Mouse (Mus musculus): Measurements from ENCODE around the gene Tmem35b. TPM values are rescaled to one million over a fixed set of nuclear protein-coding genes. Genes with fewer than 3 reads are reported as not detected.
"Not testable (repeated sequence)": the region's sequence is repeated elsewhere in the genome, so short reads cannot be mapped to it uniquely, and the experiment has no call there.

Tmem35b gene
- polyA plus RNA-seq (2015; fragmentation: Nextera tagmentation; extraction: Ambion mirVana), result 6.8 and 7.8 TPM in 2 replicates

DNA sequence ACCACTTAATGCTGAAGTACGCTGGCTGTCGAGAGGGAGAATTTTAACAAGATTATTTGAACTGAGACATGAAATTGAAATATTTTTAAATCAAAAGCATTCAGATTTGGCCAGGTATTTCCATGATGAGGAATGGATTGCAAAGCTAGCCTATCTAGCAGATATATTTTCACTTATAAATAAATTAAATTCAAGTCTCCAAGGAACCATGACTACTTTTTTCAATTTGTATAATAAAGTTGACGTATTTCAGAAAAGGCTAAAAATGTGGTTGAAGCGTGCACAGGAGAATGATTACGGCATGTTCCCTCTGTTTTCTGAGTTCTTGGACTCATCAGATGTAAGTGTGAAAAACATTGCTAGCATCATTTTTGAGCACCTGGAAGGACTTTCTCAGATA is at the start of gene Tmem35b:
TSS of gene Tmem35b (plus strand) at position 301 of the 400 bp plus-strand sequence.
- ATAC-seq (ENCODE audit: low read depth) (no peak), DNase-seq (no peak)
- no peaks in the 10 kb centered on the region for H3K36me3 ChIP-seq
- H3K4me1 ChIP-seq (replicated peaks), result peaks cover 14% of the 10 kb centered on the region
- H3K9me3 ChIP-seq (replicated peaks), result no peaks in the 10 kb centered on the region
- H3K4me3 ChIP-seq (replicated peaks), result no peak within 1 kb of the TSS
- H3K27me3 ChIP-seq, result no peaks in the 10 kb centered on the region
- no peak within 1 kb of the TSS for H3K9ac ChIP-seq
- no peak within 1 kb of the TSS for H3K27ac ChIP-seq
- H3K4me2 ChIP-seq, result no peak within 1 kb of the TSS
- 86% methylated on average over 5 of the region's 5 CpGs for WGBS (ENCODE audit: insufficient replicate concordance)

DNA sequence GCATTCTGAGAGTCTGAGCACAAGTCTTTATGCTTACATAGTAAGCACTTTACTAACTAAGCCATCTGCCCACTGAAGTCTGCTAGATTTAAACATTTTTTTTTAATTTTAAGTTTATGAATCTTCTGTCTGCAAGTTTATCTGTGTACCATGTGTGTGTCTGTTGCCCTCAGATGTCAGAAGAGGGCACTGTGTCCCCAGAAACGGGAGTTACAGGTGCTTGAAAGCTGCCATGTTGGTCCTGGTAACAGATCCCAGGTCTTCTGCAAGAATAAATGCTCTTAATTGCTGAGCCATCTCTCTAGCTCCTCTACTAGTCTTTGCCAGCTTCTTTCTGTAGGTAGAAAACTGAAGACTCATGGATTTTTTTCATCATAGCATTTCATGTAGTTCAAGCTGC is 48.6 kb upstream of the Tmem35b start:
- Histone ChIP-seq H3K4me3 (replicated peaks) (no peak overlapping the region), H3K4me2 (no peak overlapping the region), H3K9me3 (replicated peaks) (no peaks in the 10 kb centered on the region), H3K27ac (no peak overlapping the region), H3K27me3 (no peaks in the 10 kb centered on the region), H3K4me1 (replicated peaks) (peaks cover 8% of the 10 kb centered on the region), H3K9ac (no peak overlapping the region), H3K36me3 (no peaks in the 10 kb centered on the region)
- ATAC-seq (ENCODE audit: low read depth), result no peak
- WGBS (ENCODE audit: insufficient replicate concordance), result 42% methylated on average over 1 of the region's 1 CpGs
- no peak for DNase-seq

DNA sequence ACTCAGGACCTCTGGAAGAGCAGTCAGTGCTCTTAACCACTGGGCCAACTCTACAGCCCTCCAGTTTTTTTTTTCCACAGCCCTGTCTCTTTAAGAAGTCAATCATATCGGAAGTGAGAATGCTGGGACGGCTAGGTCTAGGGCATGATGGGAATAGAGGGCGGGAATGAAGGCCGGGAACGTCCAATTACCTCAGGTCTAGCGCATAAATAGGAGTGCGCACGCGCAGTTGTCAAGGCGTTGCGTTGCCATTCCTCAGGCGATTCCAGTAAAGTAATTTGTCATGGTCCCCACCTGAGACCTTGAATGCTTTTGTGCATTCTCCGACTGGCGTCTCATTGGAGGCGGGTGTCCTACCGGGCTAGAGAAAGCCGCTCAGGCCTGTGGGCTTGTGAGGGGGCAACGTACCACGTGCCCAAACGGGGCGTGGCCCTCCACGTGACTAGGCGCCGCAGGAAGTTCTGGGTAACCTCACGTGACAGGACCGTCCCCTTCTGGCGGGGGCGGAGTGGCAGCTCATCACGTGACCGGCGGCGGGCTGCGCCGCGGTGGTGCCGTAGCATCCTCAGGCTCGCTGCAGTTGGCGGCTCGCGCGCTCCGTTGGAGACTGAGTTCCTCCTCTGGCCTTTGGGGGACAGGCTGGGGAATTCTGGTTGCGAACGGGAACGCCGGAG is 46.5 kb upstream of the Tmem35b start, which contains the start of gene Zmym6:
TSS of gene Zmym6 (plus strand) at position 509 of the 674 bp plus-strand sequence.
- no peaks in the 10 kb centered on the region for H3K27me3 ChIP-seq
- no peaks in the 10 kb centered on the region for H3K36me3 ChIP-seq
- no peaks in the 10 kb centered on the region for H3K9me3 ChIP-seq (replicated peaks)
- whole genome bisulfite sequencing (ENCODE audit: insufficient replicate concordance), result under 1% methylated on average over 46 of the region's 46 CpGs
- peak within 1 kb of the TSS; percentile 75 for H3K9ac ChIP-seq
- DNase-seq (peak; percentile 93), ATAC-seq (ENCODE audit: low read depth) (peak; percentile 92)
- peak within 1 kb of the TSS; percentile 88 for H3K4me2 ChIP-seq
- H3K4me1 ChIP-seq (replicated peaks), result peaks cover 8% of the 10 kb centered on the region
- H3K27ac ChIP-seq, result peak within 1 kb of the TSS; percentile 68
- peak within 1 kb of the TSS; percentile 64 for H3K4me3 ChIP-seq (replicated peaks)

- no peaks in the 10 kb centered on the region for H3K9me3 ChIP-seq (replicated peaks)
- H3K27me3 ChIP-seq, result no peaks in the 10 kb centered on the region
- 33% methylated on average over 1 of the region's 1 CpGs for WGBS (ENCODE audit: insufficient replicate concordance)
- no peak overlapping the region for H3K9ac ChIP-seq
- ATAC-seq (ENCODE audit: low read depth) (no peak), DNase-seq (no peak)
- H3K36me3 ChIP-seq, result no peaks in the 10 kb centered on the region
- H3K4me2 ChIP-seq, result no peak overlapping the region
- no peak overlapping the region for H3K4me3 ChIP-seq (replicated peaks)
- peaks cover 8% of the 10 kb centered on the region for H3K4me1 ChIP-seq (replicated peaks)
- no peak overlapping the region for H3K27ac ChIP-seq
Observed at GRCm38 (mm10) chr4:127080806-127081205, 42.7 kb upstream of the Tmem35b start.

DNA sequence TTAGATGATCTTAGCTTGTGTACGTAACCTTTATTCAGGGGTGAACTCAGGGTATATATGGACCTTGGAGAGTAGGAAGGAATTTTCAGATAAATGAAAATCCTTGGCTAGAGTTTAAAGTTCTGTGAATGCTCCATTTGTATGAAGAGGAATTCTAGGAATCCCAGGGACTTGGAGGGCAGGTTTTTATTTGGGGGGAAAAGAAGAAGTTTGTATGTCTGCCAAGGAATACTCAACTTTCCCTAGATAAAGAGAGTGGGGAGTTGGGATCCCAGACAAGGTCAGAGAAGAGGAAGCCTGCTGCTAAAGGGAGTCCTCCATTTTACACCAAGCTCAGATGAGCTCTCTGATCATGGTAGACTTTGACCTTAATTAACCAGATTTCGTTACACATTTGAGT is 40.4 kb upstream of the Tmem35b start:
- ATAC-seq (ENCODE audit: low read depth), result no peak

GRCm38 (mm10) chr4:127085761-127086160 is 37.7 kb upstream of the Tmem35b start:
- Histone ChIP-seq H3K9me3 (replicated peaks) (no peaks in the 10 kb centered on the region), H3K36me3 (peaks cover 5% of the 10 kb centered on the region), H3K4me2 (no peak overlapping the region), H3K4me3 (replicated peaks) (no peak overlapping the region), H3K27ac (no peak overlapping the region), H3K4me1 (replicated peaks) (no peaks in the 10 kb centered on the region), H3K27me3 (no peaks in the 10 kb centered on the region), H3K9ac (no peak overlapping the region)
- no peak for DNase-seq
- ATAC-seq (ENCODE audit: low read depth), result no peak
- 69% methylated on average over 1 of the region's 1 CpGs for WGBS (ENCODE audit: insufficient replicate concordance)

More for the DNA sequence above, 40.4 kb upstream of the Tmem35b start:
- no peak overlapping the region for H3K4me3 ChIP-seq (replicated peaks)
- no peak overlapping the region for H3K27ac ChIP-seq
- no peak for DNase-seq
- peaks cover under 1% of the 10 kb centered on the region for H3K4me1 ChIP-seq (replicated peaks)
- WGBS (ENCODE audit: insufficient replicate concordance), result 75% methylated on average over 2 of the region's 2 CpGs
- no peak overlapping the region for H3K9ac ChIP-seq
- no peaks in the 10 kb centered on the region for H3K36me3 ChIP-seq
- H3K27me3 ChIP-seq, result no peaks in the 10 kb centered on the region
- H3K4me2 ChIP-seq, result no peak overlapping the region
- no peaks in the 10 kb centered on the region for H3K9me3 ChIP-seq (replicated peaks)

DNA sequence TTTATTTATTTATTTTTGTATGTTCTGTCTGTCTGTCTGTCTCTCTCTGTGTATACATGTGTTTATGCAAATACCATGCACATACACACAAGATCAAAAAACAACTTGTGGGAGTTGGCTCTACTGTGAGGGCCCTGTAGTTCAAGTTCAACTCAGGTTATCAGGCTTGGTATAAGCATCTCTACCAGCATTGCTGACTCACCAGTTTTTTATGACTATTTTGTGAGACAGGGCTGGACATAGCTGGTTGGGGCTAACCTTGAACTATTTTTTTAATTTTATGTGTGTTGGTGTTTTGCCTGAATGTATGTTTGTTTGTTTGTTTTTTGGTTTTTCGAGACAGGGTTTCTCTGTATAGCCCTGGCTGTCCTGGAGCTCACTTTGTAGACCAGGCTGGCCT is 32.3 kb upstream of the Tmem35b start:
- Histone ChIP-seq H3K36me3 (peaks cover 7% of the 10 kb centered on the region), H3K27me3 (no peaks in the 10 kb centered on the region), H3K4me1 (replicated peaks) (no peaks in the 10 kb centered on the region), H3K27ac (no peak overlapping the region), H3K4me3 (replicated peaks) (no peak overlapping the region), H3K9me3 (replicated peaks) (no peaks in the 10 kb centered on the region), H3K9ac (no peak overlapping the region), H3K4me2 (no peak overlapping the region)
- WGBS (ENCODE audit: insufficient replicate concordance), result 68% methylated on average over 1 of the region's 1 CpGs
- DNase-seq (no peak), ATAC-seq (ENCODE audit: low read depth) (no peak)

GRCm38 (mm10) chr4:127095090-127095489 is 28.4 kb upstream of the Tmem35b start:
- Histone ChIP-seq H3K4me1 (replicated peaks) (no peaks in the 10 kb centered on the region), H3K27ac (no peak overlapping the region), H3K4me3 (replicated peaks) (no peak overlapping the region), H3K27me3 (no peaks in the 10 kb centered on the region), H3K36me3 (0 out of 2 replicates have a peak, but pooled peaks cover 2% of the 10 kb centered on the region), H3K4me2 (no peak overlapping the region), H3K9me3 (replicated peaks) (no peaks in the 10 kb centered on the region), H3K9ac (no peak overlapping the region)
- WGBS (ENCODE audit: insufficient replicate concordance), result 67% methylated on average over 4 of the region's 4 CpGs
- DNase-seq, result no peak
- ATAC-seq (ENCODE audit: low read depth), result no peak

GRCm38 (mm10) chr4:127099552-127099951 is 23.9 kb upstream of the Tmem35b start:
- ATAC-seq (ENCODE audit: low read depth); DNase-seq; H3K9ac ChIP-seq; H3K4me1 ChIP-seq (replicated peaks); H3K36me3 ChIP-seq; H3K27me3 ChIP-seq; H3K4me3 ChIP-seq (replicated peaks); H3K9me3 ChIP-seq (replicated peaks); H3K27ac ChIP-seq; H3K4me2 ChIP-seq: not testable (repeated sequence)
- WGBS (ENCODE audit: insufficient replicate concordance), result 68% methylated on average over 1 of the region's 2 CpGs

DNA sequence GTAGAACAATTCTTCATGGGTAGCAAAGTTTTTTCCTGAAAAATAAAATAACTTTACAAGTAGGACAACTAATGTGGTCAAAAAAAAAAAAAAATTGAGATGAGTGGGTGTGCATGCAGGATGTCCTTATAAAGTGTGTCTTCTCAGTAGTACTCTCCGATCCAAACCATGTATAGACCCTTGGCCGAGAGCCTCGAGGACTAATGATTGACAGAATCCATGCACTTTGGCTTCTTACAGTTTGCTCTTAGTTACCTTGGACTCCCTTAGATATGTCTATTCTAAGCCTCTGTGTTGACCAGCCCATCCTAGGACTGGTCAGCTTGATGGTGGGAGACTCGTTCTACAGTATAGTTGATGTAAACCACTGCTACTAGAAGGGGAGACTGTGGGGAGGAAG is 15.9 kb upstream of the Tmem35b start:
- H3K36me3 ChIP-seq, result 0 out of 2 replicates have a peak, but pooled peaks cover 4% of the 10 kb centered on the region
- WGBS (ENCODE audit: insufficient replicate concordance), result 70% methylated on average over 4 of the region's 4 CpGs
- H3K4me2 ChIP-seq, result no peak overlapping the region
- no peaks in the 10 kb centered on the region for H3K9me3 ChIP-seq (replicated peaks)
- no peak overlapping the region for H3K9ac ChIP-seq
- no peaks in the 10 kb centered on the region for H3K4me1 ChIP-seq (replicated peaks)
- H3K4me3 ChIP-seq (replicated peaks), result no peak overlapping the region
- H3K27me3 ChIP-seq, result no peaks in the 10 kb centered on the region
- no peak for DNase-seq
- ATAC-seq (ENCODE audit: low read depth), result no peak
- H3K27ac ChIP-seq, result no peak overlapping the region

GRCm38 (mm10) chr4:127110570-127110969 is 12.9 kb upstream of the Tmem35b start:
- Histone ChIP-seq H3K9ac (no peak overlapping the region), H3K27me3 (no peaks in the 10 kb centered on the region), H3K4me2 (no peak overlapping the region), H3K4me3 (replicated peaks) (no peak overlapping the region), H3K9me3 (replicated peaks) (no peaks in the 10 kb centered on the region), H3K36me3 (0 out of 2 replicates have a peak, but pooled peaks cover 4% of the 10 kb centered on the region), H3K27ac (no peak overlapping the region), H3K4me1 (replicated peaks) (no peaks in the 10 kb centered on the region)
- WGBS (ENCODE audit: insufficient replicate concordance), result 58% methylated on average over 4 of the region's 4 CpGs
- DNase-seq, result no peak
- no peak for ATAC-seq (ENCODE audit: low read depth)

DNA sequence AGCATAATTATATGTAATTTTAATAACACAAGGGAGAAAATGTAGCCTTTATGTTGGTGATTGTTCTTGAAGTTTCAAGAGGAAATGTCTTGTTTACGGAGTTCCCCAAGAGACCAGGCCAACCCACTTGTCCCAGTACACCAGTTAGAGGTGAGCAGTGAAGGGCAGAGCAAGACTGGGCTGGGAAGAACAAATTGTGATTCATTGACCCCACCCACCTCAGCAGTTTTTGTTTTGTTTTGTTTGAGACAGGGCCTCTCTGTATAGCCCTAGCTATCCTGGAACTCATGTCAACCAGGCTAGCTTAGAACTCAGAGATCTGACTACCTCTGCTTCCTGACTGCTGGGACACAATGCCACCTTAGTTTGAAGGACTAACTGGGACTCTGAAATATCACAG is 840 bp downstream of the Tmem35b start:
- Histone ChIP-seq H3K4me2 (no peak overlapping the region), H3K9me3 (replicated peaks) (no peaks in the 10 kb centered on the region), H3K4me1 (replicated peaks) (peaks cover 14% of the 10 kb centered on the region), H3K27me3 (no peaks in the 10 kb centered on the region), H3K27ac (no peak overlapping the region), H3K36me3 (peaks cover 4% of the 10 kb centered on the region; the same call in 1 of the 2 replicates), H3K9ac (no peak overlapping the region), H3K4me3 (replicated peaks) (no peak overlapping the region)
- 70% methylated on average over 1 of the region's 1 CpGs for WGBS (ENCODE audit: insufficient replicate concordance)
- DNase-seq (no peak), ATAC-seq (ENCODE audit: low read depth) (no peak)

Data from liver, embryonic 13.5 days (tissue).